Mouse (Mus musculus) lung, embryonic 16.5 days (tissue): Measurements from ENCODE around the gene F2. TPM values are rescaled to one million over a fixed set of nuclear protein-coding genes. Genes with fewer than 3 reads are reported as not detected.
A peak's percentile ranks its signal among the peaks of the same experiment; 100 is the strongest.

Experiments used
- ATAC-seq: fragments of 200-750 bp; cut with Nextera tagmentation; 2 replicates; pipeline ENCODE4 v1.8.0; 2017; ENCODE audit warnings: low read depth, mild to moderate bottlenecking, moderate library complexity
- H3K27ac ChIP-seq: fragments of 300-500 bp; sonication (generic); 2 replicates; pipeline ENCODE4 v1.5.1; 2014; ENCODE audit warnings: mild to moderate bottlenecking, control low read depth, low read length
- H3K27me3 ChIP-seq: fragments of 300-500 bp; sonication (generic); 2 replicates; pipeline ENCODE4 v1.6.1; 2014; ENCODE audit warnings: low read depth, low read length, mixed read lengths; ENCODE audit not compliant: control insufficient read depth, insufficient read depth
- H3K36me3 ChIP-seq: fragments of 300-500 bp; sonication (generic); 2 replicates; pipeline ENCODE4 v1.6.1; 2014; ENCODE audit warnings: low read length; ENCODE audit not compliant: control insufficient read depth, insufficient read depth
- H3K4me1 ChIP-seq: fragments of 300-500 bp; sonication (generic); replicated peaks from 2 replicates; pipeline ENCODE4 v1.6.1; 2014; ENCODE audit warnings: low read length, mixed read lengths; ENCODE audit not compliant: control insufficient read depth, insufficient read depth
- H3K4me2 ChIP-seq: fragments of 300-500 bp; sonication (generic); 2 replicates; pipeline ENCODE4 v1.6.1; 2014; ENCODE audit warnings: low read depth, low read length, control low read depth
- H3K4me3 ChIP-seq: fragments of 300-500 bp; sonication (generic); 2 replicates; pipeline ENCODE4 v1.5.1; 2014; ENCODE audit warnings: mild to moderate bottlenecking, low read length, control low read depth
- H3K9ac ChIP-seq: fragments of 300-500 bp; sonication (generic); 2 replicates; pipeline ENCODE4 v1.6.1; 2014; ENCODE audit warnings: low read length, control low read depth
- H3K9me3 ChIP-seq: fragments of 300-500 bp; sonication (generic); 2 replicates; pipeline ENCODE4 v1.6.1; 2016; ENCODE audit warnings: low read length; ENCODE audit not compliant: control insufficient read depth
- WGBS: fragments of 180-500 bp; shearing (Covaris S2); extraction: QIAGEN DNeasy Blood & Tissue Kit; methylation state at CpG from one replicate; pipeline ENCODE4 v1.1.7; 2014; 5-methylcytosine and 5-hydroxymethylcytosine counted together
- polyA plus RNA-seq: library from polyadenylated mRNA; unstranded; fragments of >200 nt; fragmentation: Nextera tagmentation; extraction: Ambion mirVana; gene quantifications from 2 replicates; pipeline ENCODE4 v1.2.1, GENCODE M21; 2015

Gene F2
- polyA plus RNA-seq, 1 experiment from 2014 or later, result 0.85 TPM

GRCm38 (mm10) chr2:91636727-91637338 lies 619 bp upstream of the F2 start:
- H3K9me3 ChIP-seq, result no peaks in the 10 kb centered on the region
- peak; percentile 51; the same call in 1 of the 2 replicates for ATAC-seq
- WGBS, result 43% methylated on average over 5 of the region's 5 CpGs
- H3K4me2 ChIP-seq, result no peak overlapping the region
- H3K27ac ChIP-seq, result no peak overlapping the region
- no peak overlapping the region for H3K4me3 ChIP-seq
- H3K36me3 ChIP-seq, result no peaks in the 10 kb centered on the region
- no peaks in the 10 kb centered on the region for H3K4me1 ChIP-seq
- H3K27me3 ChIP-seq, result no peaks in the 10 kb centered on the region
- no peak overlapping the region for H3K9ac ChIP-seq

- WGBS, result 81% methylated on average over 11 of the region's 11 CpGs
- Histone ChIP-seq H3K27ac (no peak overlapping the region), H3K27me3 (no peaks in the 10 kb centered on the region)
Measured at GRCm38 (mm10) chr2:91635486-91635885, 728 bp downstream of the F2 start.

DNA sequence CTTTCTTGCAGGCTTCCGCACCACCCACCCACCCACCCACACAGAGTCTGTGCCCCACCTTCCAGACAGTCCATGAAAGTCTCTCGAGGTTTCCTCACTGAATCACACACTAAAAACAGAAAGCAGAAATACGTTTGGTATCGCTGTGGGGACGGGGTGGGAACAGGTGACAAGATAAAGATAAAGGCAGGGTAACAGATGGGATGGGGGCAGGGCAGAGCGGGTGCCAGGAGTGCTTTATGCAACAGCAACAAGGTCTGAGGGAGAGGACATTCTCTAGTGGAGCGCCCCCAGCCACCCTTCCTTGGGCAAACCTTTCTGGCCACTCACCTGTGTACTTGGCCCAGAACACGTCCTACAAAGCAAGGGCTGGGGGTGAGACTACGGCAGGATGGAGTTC lies 1.4 kb downstream of the F2 start:
- H3K27ac ChIP-seq, result no peak overlapping the region
- H3K9me3 ChIP-seq, result no peaks in the 10 kb centered on the region
- H3K4me2 ChIP-seq, result no peak overlapping the region
- H3K36me3 ChIP-seq, result no peaks in the 10 kb centered on the region
- H3K4me3 ChIP-seq, result no peak overlapping the region
- no peaks in the 10 kb centered on the region for H3K27me3 ChIP-seq
- WGBS, result 74% methylated on average over 9 of the region's 9 CpGs
- no peak overlapping the region for H3K9ac ChIP-seq
- no peaks in the 10 kb centered on the region for H3K4me1 ChIP-seq
- no peak for ATAC-seq

More at GRCm38 (mm10) chr2:91635486-91635885, 728 bp downstream of the F2 start:
- Histone ChIP-seq H3K4me3 (no peak overlapping the region), H3K9ac (no peak overlapping the region), H3K4me2 (no peak overlapping the region), H3K9me3 (no peaks in the 10 kb centered on the region), H3K36me3 (no peaks in the 10 kb centered on the region), H3K4me1 (no peaks in the 10 kb centered on the region)
- no peak for ATAC-seq

DNA sequence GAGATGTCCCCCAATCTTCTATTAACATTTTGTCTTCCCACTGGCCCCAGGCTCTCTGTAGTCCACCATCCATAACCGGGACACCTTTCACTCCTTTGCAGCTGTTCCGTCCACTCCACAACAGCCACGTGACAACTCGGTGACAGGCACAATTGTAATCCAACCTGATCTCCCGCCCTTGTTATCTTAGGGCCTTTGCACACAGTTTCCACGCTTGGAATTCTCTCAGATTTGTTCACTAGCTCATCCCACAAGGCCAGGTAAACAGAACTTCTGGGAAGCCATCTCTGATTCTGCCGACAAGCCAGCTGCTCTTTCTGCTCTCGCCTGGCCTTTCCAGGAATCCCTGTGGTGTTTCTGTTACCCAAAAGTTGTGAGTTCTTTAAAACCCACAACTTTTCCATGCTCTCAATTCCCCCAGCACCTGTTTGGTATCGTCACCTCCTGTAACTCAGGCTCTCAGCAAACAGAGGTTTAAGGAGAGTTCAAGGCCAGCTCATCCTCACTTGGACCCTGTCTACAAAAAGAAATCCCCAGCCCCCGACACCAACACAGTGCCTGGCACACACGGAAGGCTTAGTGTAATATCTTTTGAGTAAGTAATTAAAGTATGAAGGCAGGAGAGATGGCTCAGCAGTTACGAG lies 2.8 kb downstream of the F2 start:
- H3K4me1 ChIP-seq, result no peaks in the 10 kb centered on the region
- no peak overlapping the region for H3K9ac ChIP-seq
- ATAC-seq, result no peak
- H3K4me2 ChIP-seq, result no peak overlapping the region
- H3K27me3 ChIP-seq, result no peaks in the 10 kb centered on the region
- 60% methylated on average over 12 of the region's 12 CpGs for WGBS
- H3K4me3 ChIP-seq, result no peak overlapping the region
- H3K27ac ChIP-seq, result no peak overlapping the region
- no peaks in the 10 kb centered on the region for H3K36me3 ChIP-seq
- no peaks in the 10 kb centered on the region for H3K9me3 ChIP-seq

- H3K9me3 ChIP-seq, result no peaks in the 10 kb centered on the region
- no peak for ATAC-seq
- H3K36me3 ChIP-seq, result no peaks in the 10 kb centered on the region
- 58% methylated on average over 5 of the region's 5 CpGs for WGBS
- H3K4me1 ChIP-seq, result no peaks in the 10 kb centered on the region
- no peak overlapping the region for H3K4me2 ChIP-seq
- no peak overlapping the region for H3K9ac ChIP-seq
- no peaks in the 10 kb centered on the region for H3K27me3 ChIP-seq
- H3K27ac ChIP-seq, result no peak overlapping the region
- no peak overlapping the region for H3K4me3 ChIP-seq
Measured at GRCm38 (mm10) chr2:91632316-91632715, 3.9 kb downstream of the F2 start.

- Histone ChIP-seq H3K27ac (no peak overlapping the region), H3K4me1 (no peaks in the 10 kb centered on the region), H3K9me3 (no peaks in the 10 kb centered on the region), H3K4me2 (no peak overlapping the region), H3K36me3 (no peaks in the 10 kb centered on the region), H3K4me3 (no peak overlapping the region), H3K9ac (no peak overlapping the region), H3K27me3 (no peaks in the 10 kb centered on the region)
- ATAC-seq, result no peak
- WGBS, result 78% methylated on average over 5 of the region's 5 CpGs
Measured at GRCm38 (mm10) chr2:91631826-91632225, 4.4 kb downstream of the F2 start.

GRCm38 (mm10) chr2:91630384-91630783 lies 5.8 kb downstream of the F2 start:
- WGBS, result 90% methylated on average over 12 of the region's 12 CpGs
- Histone ChIP-seq H3K9me3 (no peaks in the 10 kb centered on the region), H3K4me2 (no peak overlapping the region), H3K4me3 (no peak overlapping the region), H3K27ac (no peak overlapping the region), H3K27me3 (no peaks in the 10 kb centered on the region), H3K4me1 (no peaks in the 10 kb centered on the region), H3K36me3 (no peaks in the 10 kb centered on the region), H3K9ac (no peak overlapping the region)
- no peak for ATAC-seq

- WGBS, result 82% methylated on average over 18 of the region's 18 CpGs
- ATAC-seq, result no peak
Measured at GRCm38 (mm10) chr2:91629682-91630081, 6.5 kb downstream of the F2 start.

GRCm38 (mm10) chr2:91628171-91628570 lies 8.0 kb downstream of the F2 start:
- WGBS, result 85% methylated on average over 8 of the region's 8 CpGs
- Histone ChIP-seq H3K36me3 (no peaks in the 10 kb centered on the region), H3K27ac (no peak overlapping the region), H3K9ac (no peak overlapping the region), H3K9me3 (no peaks in the 10 kb centered on the region), H3K4me1 (no peaks in the 10 kb centered on the region), H3K4me3 (no peak overlapping the region), H3K27me3 (no peaks in the 10 kb centered on the region), H3K4me2 (no peak overlapping the region)
- no peak for ATAC-seq

More at GRCm38 (mm10) chr2:91629682-91630081, 6.5 kb downstream of the F2 start:
- no peaks in the 10 kb centered on the region for H3K4me1 ChIP-seq
- H3K36me3 ChIP-seq, result no peaks in the 10 kb centered on the region
- no peaks in the 10 kb centered on the region for H3K27me3 ChIP-seq
- H3K27ac ChIP-seq, result no peak overlapping the region
- no peak overlapping the region for H3K9ac ChIP-seq
- no peaks in the 10 kb centered on the region for H3K9me3 ChIP-seq
- no peak overlapping the region for H3K4me3 ChIP-seq
- no peak overlapping the region for H3K4me2 ChIP-seq
